Mouse (Mus musculus) limb, embryonic 11.5 days (tissue): Measurements from ENCODE around the gene Iqschfp. TPM values are rescaled to one million over a fixed set of nuclear protein-coding genes. Genes with fewer than 3 reads are reported as not detected.

Source experiments
- ATAC-seq: fragments of 200-750 bp; cut with Nextera tagmentation; 2 replicates; pipeline ENCODE4 v1.8.0; 2017; ENCODE audit warnings: low read depth; ENCODE audit not compliant: insufficient number of reproducible peaks, low FRiP score, low TSS enrichment
- DNase-seq: peaks from one replicate; pipeline ENCODE4 v3.0.0-alpha.2; 2015; ENCODE audit warnings: low spot score
- H3K27ac ChIP-seq: fragments of 300-500 bp; sonication (generic); replicated peaks from 2 replicates; pipeline ENCODE4 v1.5.1; 2014; ENCODE audit warnings: low read depth, mild to moderate bottlenecking, low read length
- H3K27me3 ChIP-seq: fragments of 300-500 bp; sonication (generic); 2 replicates; pipeline ENCODE4 v1.6.1; 2014; ENCODE audit warnings: mild to moderate bottlenecking, low read length, mixed read lengths; ENCODE audit not compliant: control insufficient read depth, insufficient read depth
- H3K36me3 ChIP-seq: fragments of 300-500 bp; sonication (generic); 2 replicates; pipeline ENCODE4 v1.6.1; 2014; ENCODE audit warnings: mild to moderate bottlenecking, low read length, moderate library complexity, mixed read lengths; ENCODE audit not compliant: control insufficient read depth, insufficient read depth
- H3K4me1 ChIP-seq: fragments of 300-500 bp; sonication (generic); 2 replicates; pipeline ENCODE4 v1.6.1; 2014; ENCODE audit warnings: low read length, mixed read lengths; ENCODE audit not compliant: control insufficient read depth, insufficient read depth
- H3K4me2 ChIP-seq: fragments of 300-500 bp; sonication (generic); 2 replicates; pipeline ENCODE4 v1.6.1; 2014; ENCODE audit warnings: low read depth, mild to moderate bottlenecking, moderate library complexity; ENCODE audit not compliant: severe bottlenecking
- H3K4me3 ChIP-seq: fragments of 300-500 bp; sonication (generic); 2 replicates; pipeline ENCODE4 v1.5.1; 2014; ENCODE audit warnings: low read depth, low read length
- H3K9ac ChIP-seq: fragments of 300-500 bp; sonication (generic); 2 replicates; pipeline ENCODE4 v1.6.1; 2014; ENCODE audit warnings: mild to moderate bottlenecking, low read length
- H3K9me3 ChIP-seq: fragments of 300-500 bp; sonication (generic); 2 replicates; pipeline ENCODE4 v1.6.1; 2016; ENCODE audit warnings: low read length; ENCODE audit not compliant: control insufficient read depth
- WGBS: fragments of 180-500 bp; shearing (Covaris S2); extraction: QIAGEN DNeasy Blood & Tissue Kit; methylation state at CpG from one replicate; pipeline ENCODE4 v1.1.7; 2014; 5-methylcytosine and 5-hydroxymethylcytosine counted together
- polyA plus RNA-seq: library from polyadenylated mRNA; unstranded; fragments of >200 nt; fragmentation: Nextera tagmentation; extraction: Ambion mirVana; gene quantifications from 2 replicates; pipeline ENCODE4 v1.2.1, GENCODE M21; 2014

Iqschfp gene
- polyA plus RNA-seq, 1 experiment from 2014 or later, result 0.56 TPM

- H3K9me3 ChIP-seq, result no peaks in the 10 kb centered on the region
- no peaks in the 10 kb centered on the region for H3K36me3 ChIP-seq
- H3K4me2 ChIP-seq, result no peak overlapping the region
- no peaks in the 10 kb centered on the region for H3K27me3 ChIP-seq
- no peak overlapping the region for H3K4me3 ChIP-seq
- 70% methylated on average over 7 of the region's 7 CpGs for WGBS
- no peak overlapping the region for H3K27ac ChIP-seq
- DNase-seq (no peak), ATAC-seq (no peak)
- H3K9ac ChIP-seq, result no peak overlapping the region
- H3K4me1 ChIP-seq, result no peaks in the 10 kb centered on the region
These were observed 542.4 kb downstream of the Iqschfp start for GRCm38 (mm10) chr3:68434435-68434834.

- Histone ChIP-seq H3K36me3 (no peaks in the 10 kb centered on the region), H3K4me2 (no peak overlapping the region), H3K27ac (no peak overlapping the region), H3K9me3 (no peaks in the 10 kb centered on the region), H3K4me3 (no peak overlapping the region), H3K4me1 (no peaks in the 10 kb centered on the region), H3K27me3 (no peaks in the 10 kb centered on the region), H3K9ac (no peak overlapping the region)
- DNase-seq, result no peak
- ATAC-seq, result no peak
- 68% methylated on average over 2 of the region's 2 CpGs for WGBS
These were observed 542.9 kb downstream of the Iqschfp start for GRCm38 (mm10) chr3:68434897-68435296.

- ATAC-seq, result no peak
These were observed 556.4 kb downstream of the Iqschfp start for GRCm38 (mm10) chr3:68448480-68448879.

GRCm38 (mm10) chr3:68451634-68452033, 559.6 kb downstream of the Iqschfp start:
- DNase-seq, result no peak

More at GRCm38 (mm10) chr3:68448480-68448879, 556.4 kb downstream of the Iqschfp start:
- Histone ChIP-seq H3K27me3 (no peaks in the 10 kb centered on the region), H3K9me3 (no peaks in the 10 kb centered on the region), H3K27ac (no peak overlapping the region), H3K4me2 (no peak overlapping the region), H3K4me1 (peaks cover 4% of the 10 kb centered on the region; the same call in 1 of the 2 replicates), H3K4me3 (no peak overlapping the region), H3K9ac (no peak overlapping the region), H3K36me3 (no peaks in the 10 kb centered on the region)
- WGBS, result 85% methylated on average over 2 of the region's 2 CpGs
- no peak for DNase-seq

GRCm38 (mm10) chr3:68453266-68453665, 561.2 kb downstream of the Iqschfp start:
- 2% methylated on average over 5 of the region's 5 CpGs for WGBS
- H3K36me3 ChIP-seq, result no peaks in the 10 kb centered on the region
- peaks cover 8% of the 10 kb centered on the region for H3K4me1 ChIP-seq
- no peaks in the 10 kb centered on the region for H3K27me3 ChIP-seq
- ATAC-seq, result peak; percentile 44; the same call in 1 of the 2 replicates
- H3K9me3 ChIP-seq, result no peaks in the 10 kb centered on the region
- H3K9ac ChIP-seq, result no peak overlapping the region
- H3K4me2 ChIP-seq, result peak overlapping the region; percentile 39
- no peak overlapping the region for H3K4me3 ChIP-seq
- peak; percentile 49 for DNase-seq
- H3K27ac ChIP-seq, result no peak overlapping the region

More at GRCm38 (mm10) chr3:68451634-68452033, 559.6 kb downstream of the Iqschfp start:
- no peaks in the 10 kb centered on the region for H3K27me3 ChIP-seq
- ATAC-seq, result no peak
- 91% methylated on average over 1 of the region's 1 CpGs for WGBS
- H3K36me3 ChIP-seq, result no peaks in the 10 kb centered on the region
- no peak overlapping the region for H3K4me2 ChIP-seq
- H3K4me1 ChIP-seq, result peaks cover 8% of the 10 kb centered on the region
- no peak overlapping the region for H3K9ac ChIP-seq
- no peak overlapping the region for H3K27ac ChIP-seq
- H3K9me3 ChIP-seq, result no peaks in the 10 kb centered on the region
- H3K4me3 ChIP-seq, result no peak overlapping the region

- Histone ChIP-seq H3K9ac (no peak overlapping the region), H3K9me3 (no peaks in the 10 kb centered on the region), H3K36me3 (no peaks in the 10 kb centered on the region), H3K4me1 (peaks cover 8% of the 10 kb centered on the region), H3K27me3 (no peaks in the 10 kb centered on the region), H3K4me2 (no peak overlapping the region), H3K4me3 (no peak overlapping the region), H3K27ac (no peak overlapping the region)
- DNase-seq, result peak; percentile 77
- 7% methylated on average over 9 of the region's 10 CpGs for WGBS
- ATAC-seq, result peak; percentile 44; the same call in 1 of the 2 replicates
These were observed 561.9 kb downstream of the Iqschfp start for GRCm38 (mm10) chr3:68453719-68454455.

- no peaks in the 10 kb centered on the region for H3K36me3 ChIP-seq
- no peak overlapping the region for H3K4me2 ChIP-seq
- no peak overlapping the region for H3K4me3 ChIP-seq
- 45% methylated on average over 5 of the region's 5 CpGs for WGBS
- no peak overlapping the region for H3K9ac ChIP-seq
- no peak for DNase-seq
- peaks cover 17% of the 10 kb centered on the region for H3K4me1 ChIP-seq
- H3K27ac ChIP-seq, result no peak overlapping the region
- H3K9me3 ChIP-seq, result no peaks in the 10 kb centered on the region
- ATAC-seq, result no peak
- H3K27me3 ChIP-seq, result no peaks in the 10 kb centered on the region
These were observed 574.6 kb downstream of the Iqschfp start for GRCm38 (mm10) chr3:68466643-68467042.

GRCm38 (mm10) chr3:68467941-68468687, 576.1 kb downstream of the Iqschfp start:
- Histone ChIP-seq H3K9me3 (no peaks in the 10 kb centered on the region), H3K27ac (no peak overlapping the region), H3K4me3 (peak overlapping the region; percentile 22; the same call in 1 of the 2 replicates), H3K4me1 (peaks cover 17% of the 10 kb centered on the region), H3K4me2 (peak overlapping the region; percentile 42), H3K9ac (no peak overlapping the region; the same call in 1 of the 2 replicates), H3K36me3 (no peaks in the 10 kb centered on the region), H3K27me3 (no peaks in the 10 kb centered on the region)
- WGBS, result 1% methylated on average over 10 of the region's 10 CpGs
- ATAC-seq (peak; percentile 54; the same call in 1 of the 2 replicates), DNase-seq (peak; percentile 57)
